Mouse (Mus musculus) embryonic facial prominence, embryonic 13.5 days (tissue): ENCODE data around the gene Cdkl4. TPM values are rescaled to one million over a fixed set of nuclear protein-coding genes. Genes with fewer than 3 reads are reported as not detected.

Experiments used
- ATAC-seq: fragments of 200-750 bp; cut with Nextera tagmentation; 2 replicates; pipeline ENCODE4 v1.8.0; 2017; ENCODE audit warnings: low read depth; ENCODE audit not compliant: insufficient number of reproducible peaks, insufficient read depth, low FRiP score, low TSS enrichment
- H3K27ac ChIP-seq: fragments of 300-500 bp; sonication (generic); 2 replicates; pipeline ENCODE4 v1.5.1; 2015; ENCODE audit warnings: moderate library complexity, mild to moderate bottlenecking, inconsistent platforms
- H3K27me3 ChIP-seq: fragments of 300-500 bp; sonication (generic); 2 replicates; pipeline ENCODE4 v1.6.1; 2015; ENCODE audit warnings: mild to moderate bottlenecking, inconsistent platforms
- H3K36me3 ChIP-seq: fragments of 300-500 bp; sonication (generic); 2 replicates; pipeline ENCODE4 v1.6.1; 2015; ENCODE audit warnings: mild to moderate bottlenecking, inconsistent platforms
- H3K4me1 ChIP-seq: fragments of 300-500 bp; sonication (generic); 2 replicates; pipeline ENCODE4 v1.6.1; 2015; ENCODE audit warnings: inconsistent platforms
- H3K4me2 ChIP-seq: fragments of 300-500 bp; sonication (generic); 2 replicates; pipeline ENCODE4 v1.6.1; 2015; ENCODE audit warnings: moderate library complexity, mild to moderate bottlenecking, inconsistent platforms
- H3K4me3 ChIP-seq: fragments of 300-500 bp; sonication (generic); 2 replicates; pipeline ENCODE4 v1.5.1; 2015; ENCODE audit warnings: mild to moderate bottlenecking, inconsistent platforms
- H3K9ac ChIP-seq: fragments of 300-500 bp; sonication (generic); 2 replicates; pipeline ENCODE4 v1.6.1; 2015; ENCODE audit warnings: mild to moderate bottlenecking, inconsistent platforms
- H3K9me3 ChIP-seq: fragments of 300-500 bp; sonication (generic); 2 replicates; pipeline ENCODE4 v1.6.1; 2016; ENCODE audit warnings: inconsistent platforms
- WGBS: fragments of 180-500 bp; shearing (Covaris S2); methylation state at CpG from one replicate; pipeline ENCODE4 v1.1.7; 2015; ENCODE audit warnings: mixed read lengths; 5-methylcytosine and 5-hydroxymethylcytosine counted together
- polyA plus RNA-seq: library from polyadenylated mRNA; unstranded; fragments of >200 nt; fragmentation: Nextera tagmentation; extraction: Ambion mirVana; gene quantifications from 2 replicates; pipeline ENCODE4 v1.2.1, GENCODE M21; 2015

Cdkl4 gene
- polyA plus RNA-seq: 0.34 and 1.1 TPM in 2 replicates

DNA sequence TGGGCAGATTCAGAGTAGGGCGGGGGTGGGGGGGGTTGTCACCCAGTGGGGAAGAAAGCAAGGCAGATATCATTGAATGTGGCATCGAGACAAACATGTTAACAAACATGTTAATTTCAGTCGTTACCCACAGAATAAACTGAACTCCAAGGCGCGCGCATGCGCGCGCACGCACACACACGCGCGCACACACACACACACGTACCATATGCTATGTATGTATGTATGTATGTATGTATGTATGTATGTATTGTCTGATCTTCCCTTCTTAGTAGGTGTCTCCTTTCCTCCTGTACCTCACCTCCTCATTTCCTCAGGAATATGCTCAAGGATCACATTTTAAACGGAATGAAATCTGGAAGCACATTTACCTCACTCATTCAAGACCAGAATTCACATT, at the start of gene Cdkl4:
Gene Cdkl4 (minus strand): TSS at position 175 of the 400 bp plus-strand sequence.
- Histone ChIP-seq H3K4me2 (peak within 1 kb of the TSS; percentile 95), H3K4me3 (peak within 1 kb of the TSS; percentile 51), H3K9ac (peak within 1 kb of the TSS; percentile 69), H3K4me1 (peaks cover 11% of the 10 kb centered on the region), H3K9me3 (no peaks in the 10 kb centered on the region), H3K27ac (no peak within 1 kb of the TSS), H3K36me3 (peaks cover 16% of the 10 kb centered on the region), H3K27me3 (no peaks in the 10 kb centered on the region)
- 75% methylated on average over 15 of the region's 15 CpGs for WGBS
- no peak for ATAC-seq

DNA sequence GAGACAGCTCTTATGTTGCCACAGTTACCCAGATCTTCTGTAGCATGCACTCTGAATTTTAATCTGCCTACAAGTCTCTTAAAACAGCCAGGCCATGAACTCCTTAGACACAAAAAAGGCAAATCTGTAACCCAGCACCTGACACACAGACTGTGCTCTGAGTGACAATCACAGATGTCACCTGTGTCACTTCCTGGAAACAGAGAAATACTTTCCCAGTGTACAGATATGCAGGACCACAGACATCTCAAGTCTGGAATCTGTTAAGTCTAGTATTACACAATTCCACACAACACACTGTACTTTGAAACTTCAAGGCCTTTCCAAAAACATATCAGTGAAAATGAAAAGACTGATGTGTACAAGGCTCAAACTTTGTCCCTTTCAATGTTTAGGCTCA, 47.4 kb upstream of the Cdkl4 start:
- no peaks in the 10 kb centered on the region for H3K27me3 ChIP-seq
- no peaks in the 10 kb centered on the region for H3K9me3 ChIP-seq
- H3K27ac ChIP-seq: no peak overlapping the region
- H3K4me2 ChIP-seq: no peak overlapping the region
- no peak overlapping the region for H3K4me3 ChIP-seq
- H3K4me1 ChIP-seq: no peaks in the 10 kb centered on the region
- H3K9ac ChIP-seq: no peak overlapping the region
- H3K36me3 ChIP-seq: peaks cover 11% of the 10 kb centered on the region
- no peak for ATAC-seq

DNA sequence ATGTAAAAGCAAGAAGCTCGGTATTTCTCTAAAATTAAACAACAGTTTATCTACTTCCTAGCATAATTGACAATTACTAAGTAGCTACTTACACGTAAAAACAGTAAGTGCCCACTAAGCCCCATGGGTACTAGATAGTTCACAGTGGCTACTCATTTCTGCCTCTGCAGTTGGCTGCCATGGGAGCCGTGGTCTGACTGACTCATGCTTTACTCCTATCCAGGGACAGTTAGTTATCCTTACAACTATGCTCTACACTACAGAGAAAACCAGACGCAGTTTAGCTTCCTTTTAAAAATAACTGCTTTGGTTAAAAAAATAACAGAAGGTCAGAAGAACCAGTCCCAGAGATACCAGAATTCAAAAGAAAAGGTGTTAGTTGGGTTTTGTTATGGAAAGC, 44.1 kb upstream of the Cdkl4 start:
- Histone ChIP-seq H3K27ac (no peak overlapping the region), H3K9me3 (no peaks in the 10 kb centered on the region), H3K9ac (no peak overlapping the region), H3K27me3 (no peaks in the 10 kb centered on the region), H3K4me3 (no peak overlapping the region), H3K4me1 (no peaks in the 10 kb centered on the region), H3K4me2 (no peak overlapping the region), H3K36me3 (peaks cover 12% of the 10 kb centered on the region)
- no peak for ATAC-seq
- 82% methylated on average over 4 of the region's 4 CpGs for WGBS

DNA sequence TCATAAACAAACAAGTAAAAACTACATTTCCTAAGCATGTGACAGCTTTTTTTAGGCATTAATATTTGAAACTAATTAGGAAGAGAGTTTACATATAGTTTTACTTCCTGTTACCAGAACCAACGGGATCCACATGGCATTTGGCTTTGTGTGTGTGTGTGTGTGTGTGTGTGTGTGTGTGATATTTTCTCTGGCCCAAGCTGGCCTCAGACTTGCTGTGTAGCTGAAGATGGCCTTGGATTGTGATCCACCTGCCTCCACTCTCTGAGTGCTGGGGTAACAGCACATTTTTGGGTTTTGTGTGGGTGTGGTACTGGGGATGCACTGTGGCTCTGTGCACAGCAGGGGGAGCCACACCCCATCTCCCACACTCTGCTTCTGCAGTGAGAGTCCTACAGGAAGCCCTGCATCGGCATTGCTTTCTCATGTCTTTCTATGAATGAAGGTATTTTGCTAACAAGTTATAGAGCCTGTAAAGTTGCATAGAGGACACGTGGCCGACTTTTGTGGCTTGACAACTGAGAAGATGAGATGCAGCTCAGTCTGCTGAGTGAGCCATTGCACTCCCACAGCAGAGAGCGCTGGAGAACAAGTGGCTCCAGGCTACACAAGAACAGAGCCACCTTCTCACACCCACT, 43.3 kb upstream of the Cdkl4 start:
- Histone ChIP-seq H3K27ac (no peak overlapping the region), H3K4me2 (no peak overlapping the region), H3K4me3 (no peak overlapping the region), H3K9me3 (no peaks in the 10 kb centered on the region), H3K9ac (no peak overlapping the region), H3K27me3 (no peaks in the 10 kb centered on the region), H3K4me1 (no peaks in the 10 kb centered on the region), H3K36me3 (peaks cover 12% of the 10 kb centered on the region; the same call in 1 of the 2 replicates)
- 54% methylated on average over 5 of the region's 5 CpGs for WGBS
- ATAC-seq: no peak

DNA sequence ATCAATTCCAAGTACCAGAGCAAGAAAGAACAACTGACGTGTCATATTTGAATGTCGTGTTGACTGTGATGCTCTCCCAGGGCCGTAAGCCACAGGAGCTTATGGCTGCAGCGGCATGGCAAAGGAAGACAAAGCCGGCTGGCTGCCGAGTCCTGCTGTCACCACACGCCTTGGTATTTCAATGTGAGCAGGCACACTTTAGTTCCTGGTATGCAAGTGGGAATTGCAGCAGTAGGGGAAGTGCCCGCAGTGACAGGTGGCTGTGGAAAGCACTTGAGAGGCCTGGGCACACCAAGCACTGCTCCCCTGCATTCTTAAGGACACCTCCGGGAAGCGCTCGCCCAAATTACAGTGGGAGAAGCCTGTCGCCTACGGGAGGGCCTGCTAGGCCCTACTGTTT, 41.9 kb upstream of the Cdkl4 start:
- Histone ChIP-seq H3K27me3 (no peaks in the 10 kb centered on the region), H3K36me3 (peaks cover 25% of the 10 kb centered on the region), H3K27ac (no peak overlapping the region), H3K4me1 (no peaks in the 10 kb centered on the region), H3K4me2 (no peak overlapping the region), H3K9ac (no peak overlapping the region), H3K4me3 (no peak overlapping the region), H3K9me3 (no peaks in the 10 kb centered on the region)
- WGBS: 88% methylated on average over 13 of the region's 13 CpGs
- ATAC-seq: no peak

DNA sequence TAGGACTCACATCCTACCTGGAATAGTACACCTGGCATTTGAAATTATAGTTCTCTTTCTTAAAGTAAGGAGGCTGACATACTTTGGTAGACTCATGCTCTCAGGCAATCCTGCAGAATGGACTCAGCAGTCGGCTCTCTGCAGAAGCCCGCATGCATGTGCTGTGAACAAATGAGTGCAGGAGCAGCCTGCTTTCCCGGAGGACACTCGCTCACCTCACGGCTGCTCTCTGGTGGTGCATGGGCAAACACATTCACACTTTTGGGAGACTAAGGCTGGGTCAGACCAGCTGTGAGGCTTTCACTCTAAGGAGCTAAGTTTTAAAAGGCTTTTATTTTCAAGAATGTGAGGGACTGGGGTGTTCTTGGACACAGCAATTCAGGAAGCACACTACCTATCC, 41.3 kb upstream of the Cdkl4 start:
- Histone ChIP-seq H3K27me3 (no peaks in the 10 kb centered on the region), H3K4me2 (no peak overlapping the region), H3K36me3 (peaks cover 29% of the 10 kb centered on the region), H3K4me1 (no peaks in the 10 kb centered on the region), H3K9me3 (no peaks in the 10 kb centered on the region), H3K4me3 (no peak overlapping the region), H3K27ac (no peak overlapping the region), H3K9ac (no peak overlapping the region)
- no peak for ATAC-seq
- 87% methylated on average over 5 of the region's 5 CpGs for WGBS

DNA sequence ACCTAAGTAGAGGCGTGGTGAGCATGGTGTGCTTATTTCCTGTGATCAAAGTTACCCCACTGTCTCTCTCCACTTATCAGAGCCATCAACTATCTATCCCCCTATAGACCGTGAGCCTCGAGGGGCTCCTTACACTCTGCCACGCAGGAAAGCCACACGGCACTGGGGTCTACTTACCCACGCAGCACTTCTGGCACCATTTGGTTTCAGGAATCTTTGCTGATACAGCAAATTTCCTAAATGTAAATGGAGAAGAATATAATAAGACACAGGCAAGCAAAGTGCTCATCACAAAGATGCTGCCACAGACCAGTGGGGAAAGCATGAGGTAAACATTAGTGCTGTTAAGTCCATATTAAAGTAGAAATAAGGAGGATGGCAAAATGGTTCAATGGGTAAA, 26.2 kb upstream of the Cdkl4 start:
- 0 out of 2 replicates have a peak, but pooled peaks cover 4% of the 10 kb centered on the region for H3K9me3 ChIP-seq
- no peak for ATAC-seq
- no peaks in the 10 kb centered on the region for H3K4me1 ChIP-seq
- no peaks in the 10 kb centered on the region for H3K27me3 ChIP-seq
- no peak overlapping the region for H3K4me3 ChIP-seq
- H3K27ac ChIP-seq: no peak overlapping the region
- no peak overlapping the region for H3K4me2 ChIP-seq
- no peak overlapping the region for H3K9ac ChIP-seq
- peaks cover 83% of the 10 kb centered on the region for H3K36me3 ChIP-seq
- WGBS: 78% methylated on average over 6 of the region's 6 CpGs

DNA sequence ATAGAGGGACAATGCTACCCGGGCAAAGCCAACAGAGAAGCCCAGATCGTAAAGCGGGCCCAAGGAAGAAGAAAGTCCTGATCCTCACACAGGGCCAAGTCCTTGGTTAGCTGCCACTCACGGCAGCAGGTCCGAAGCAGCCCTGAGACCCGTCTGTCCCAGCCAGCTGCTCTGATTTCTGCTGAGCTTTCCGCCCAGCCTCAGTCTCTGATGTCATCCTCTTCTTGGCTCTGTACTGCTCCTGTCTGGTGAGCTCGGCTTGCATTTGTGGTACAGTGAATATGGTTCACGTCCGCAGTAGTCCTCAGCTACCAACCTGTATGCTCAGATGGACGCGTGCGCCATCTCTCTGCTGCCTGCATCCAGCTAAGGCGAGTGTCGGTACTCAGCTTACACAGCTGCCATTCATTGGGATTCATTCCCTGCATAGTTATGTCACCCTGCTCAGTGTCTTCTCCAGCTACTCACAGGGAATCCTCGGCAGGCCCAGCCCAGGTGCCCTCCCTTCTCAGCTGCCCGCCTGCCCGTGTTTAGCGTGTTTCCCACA, 25.5 kb upstream of the Cdkl4 start:
- Histone ChIP-seq H3K4me2 (no peak overlapping the region), H3K27ac (no peak overlapping the region), H3K36me3 (peaks cover 77% of the 10 kb centered on the region), H3K4me3 (no peak overlapping the region), H3K9ac (no peak overlapping the region), H3K27me3 (no peaks in the 10 kb centered on the region), H3K4me1 (no peaks in the 10 kb centered on the region), H3K9me3 (no peaks in the 10 kb centered on the region)
- ATAC-seq: no peak
- 90% methylated on average over 19 of the region's 19 CpGs for WGBS

DNA sequence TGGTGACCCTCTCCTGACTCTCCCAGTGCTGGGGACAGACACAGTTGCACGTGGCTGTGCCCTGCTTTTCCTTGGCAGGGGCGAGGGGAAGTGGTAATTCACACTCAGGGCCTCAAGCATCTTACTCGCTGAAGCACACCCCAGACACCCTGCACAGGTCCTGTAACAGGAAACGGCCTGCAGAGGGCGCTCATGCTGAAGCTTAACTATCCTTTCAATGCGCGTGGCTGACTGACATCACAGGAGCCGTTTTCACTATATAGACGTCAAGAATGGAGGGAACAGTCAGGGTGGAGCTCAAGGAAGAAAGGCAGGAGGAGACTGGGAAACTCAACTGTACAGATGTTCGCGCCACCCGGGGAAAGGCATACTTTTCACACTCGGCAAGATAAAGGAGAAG, 23.8 kb upstream of the Cdkl4 start:
- no peak overlapping the region for H3K9ac ChIP-seq
- no peaks in the 10 kb centered on the region for H3K9me3 ChIP-seq
- H3K27ac ChIP-seq: no peak overlapping the region
- no peak for ATAC-seq
- H3K4me2 ChIP-seq: no peak overlapping the region
- peaks cover 78% of the 10 kb centered on the region for H3K36me3 ChIP-seq
- no peaks in the 10 kb centered on the region for H3K4me1 ChIP-seq
- H3K27me3 ChIP-seq: no peaks in the 10 kb centered on the region
- WGBS: 56% methylated on average over 13 of the region's 13 CpGs
- H3K4me3 ChIP-seq: no peak overlapping the region

DNA sequence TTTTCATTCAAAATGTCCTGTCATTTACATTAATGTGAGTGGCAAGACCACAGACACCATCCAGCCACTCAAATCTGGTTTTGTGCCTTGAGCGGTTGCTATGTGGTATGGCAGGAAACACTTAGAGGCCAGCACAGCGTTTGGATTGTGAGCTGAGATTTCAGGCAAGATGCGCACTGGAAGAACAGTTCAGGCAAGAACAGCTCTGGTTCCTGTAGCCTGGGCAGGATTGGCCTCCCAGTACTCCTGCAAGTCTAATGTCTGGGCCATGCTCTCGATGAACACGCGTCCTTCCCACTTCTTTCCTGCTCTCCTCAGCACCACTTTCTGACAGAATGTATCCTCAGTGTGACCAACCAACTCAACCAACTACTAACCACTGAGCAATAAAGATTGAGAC, 5.4 kb upstream of the Cdkl4 start:
- Histone ChIP-seq H3K9ac (no peak overlapping the region), H3K27ac (no peak overlapping the region), H3K27me3 (no peaks in the 10 kb centered on the region), H3K9me3 (no peaks in the 10 kb centered on the region), H3K4me3 (no peak overlapping the region), H3K36me3 (peaks cover 64% of the 10 kb centered on the region), H3K4me2 (no peak overlapping the region), H3K4me1 (no peaks in the 10 kb centered on the region)
- WGBS: 90% methylated on average over 6 of the region's 6 CpGs
- no peak for ATAC-seq

DNA sequence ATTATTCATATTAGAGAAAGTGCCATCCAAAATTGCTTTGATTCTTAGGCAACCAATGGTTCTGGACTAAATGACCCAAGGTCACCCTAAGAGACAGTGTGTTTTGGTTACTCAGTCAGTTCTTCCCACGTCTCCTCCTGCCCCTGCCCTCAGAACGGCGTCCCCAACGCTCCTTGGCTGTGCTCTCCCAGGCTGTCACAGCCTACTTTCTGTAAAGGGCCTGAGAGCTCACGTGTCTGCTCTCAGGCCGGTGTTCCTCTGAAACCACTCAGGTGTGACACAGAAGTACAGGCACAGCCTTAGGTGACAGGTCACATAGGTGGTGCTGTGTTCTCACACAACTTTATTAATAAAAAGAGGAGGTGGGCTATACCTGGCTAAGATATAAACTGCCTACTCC, 2.3 kb upstream of the Cdkl4 start:
- no peaks in the 10 kb centered on the region for H3K9me3 ChIP-seq
- WGBS: 80% methylated on average over 6 of the region's 6 CpGs
- no peak overlapping the region for H3K4me3 ChIP-seq
- no peak overlapping the region for H3K9ac ChIP-seq
- no peak overlapping the region for H3K27ac ChIP-seq
- no peak overlapping the region for H3K4me2 ChIP-seq
- ATAC-seq: no peak
- peaks cover 37% of the 10 kb centered on the region for H3K36me3 ChIP-seq
- peaks cover 11% of the 10 kb centered on the region for H3K4me1 ChIP-seq
- H3K27me3 ChIP-seq: no peaks in the 10 kb centered on the region

DNA sequence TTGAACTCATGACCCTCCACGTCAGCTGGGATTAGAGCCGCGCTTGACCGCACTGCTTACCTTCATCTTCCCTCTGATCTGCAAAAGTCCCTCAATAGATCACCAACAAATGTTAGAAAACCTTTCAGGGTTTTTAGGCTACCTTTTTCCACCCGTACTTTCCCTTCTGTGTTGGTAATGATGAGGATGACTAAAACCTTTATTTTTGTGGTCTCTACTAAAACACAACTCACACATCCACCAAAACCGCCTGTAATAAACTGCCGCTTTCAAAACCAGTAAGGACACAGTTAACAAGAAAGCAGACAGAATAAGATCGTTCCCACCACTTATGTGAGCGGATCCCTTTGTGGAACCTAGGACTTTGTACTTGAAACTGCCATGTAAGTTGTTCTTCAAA, 1.5 kb upstream of the Cdkl4 start:
- Histone ChIP-seq H3K36me3 (peaks cover 28% of the 10 kb centered on the region), H3K9me3 (no peaks in the 10 kb centered on the region), H3K27me3 (no peaks in the 10 kb centered on the region), H3K27ac (no peak overlapping the region), H3K4me3 (no peak overlapping the region), H3K4me1 (peaks cover 11% of the 10 kb centered on the region), H3K4me2 (no peak overlapping the region), H3K9ac (no peak overlapping the region)
- no peak for ATAC-seq
- 89% methylated on average over 9 of the region's 9 CpGs for WGBS
